ENCODE assay signal across 13 mouse cellular contexts in genomic region chr4:39344401-39345138, GRCm38 (mm10).
DNase-seq lines count a peak whose midpoint lies in the region; ATAC-seq and TF ChIP-seq lines count a peak whose summit lies in the region.
"Had no signal": no experiment of that assay in that cellular context is flagged by ENCODE, and none has a peak within 500 bp of the region (broad histone marks: within the 10 kb centered on the region; RNA-seq: fewer than 3 reads in every experiment).

No protein-coding gene starts in this region.

- no peak overlapping the region for H3K4me2 ChIP-seq in hindbrain, embryonic 12.5 days (replicated peaks)
- H3K4me2 ChIP-seq in midbrain, embryonic 14.5 days (ENCODE audit: low read length), result peak overlapping the region; percentile 28
- H3K4me2 ChIP-seq: heart, embryonic 15.5 days; limb, embryonic 15.5 days had no signal

- H3K27ac ChIP-seq in hindbrain, embryonic 12.5 days, result peak overlapping the region; percentile 49
- H3K27ac ChIP-seq in midbrain, embryonic 14.5 days (replicated peaks; ENCODE audit: low read depth, low read length), result peak overlapping the region; percentile 66
- H3K27ac ChIP-seq: heart, embryonic 15.5 days; kidney, postnatal 0 days; limb, embryonic 15.5 days; macrophage; stomach, postnatal 0 days had no signal

- 50% methylated on average over 6 of the region's 6 CpGs for WGBS in hindbrain, embryonic 12.5 days
- 20% methylated on average over 6 of the region's 6 CpGs for WGBS in midbrain, embryonic 14.5 days
- 79% methylated on average over 6 of the region's 6 CpGs for WGBS in lung, adult 2 months

- no peaks in the 10 kb centered on the region for H3K27me3 ChIP-seq in hindbrain, embryonic 12.5 days
- no peaks in the 10 kb centered on the region for H3K27me3 ChIP-seq in midbrain, embryonic 14.5 days (ENCODE audit: control insufficient read depth, insufficient read depth, low read length)
- H3K27me3 ChIP-seq: heart, embryonic 15.5 days; limb, embryonic 15.5 days had no signal

- no peaks in the 10 kb centered on the region for H3K36me3 ChIP-seq in hindbrain, embryonic 12.5 days
- no peaks in the 10 kb centered on the region for H3K36me3 ChIP-seq in midbrain, embryonic 14.5 days (ENCODE audit: control insufficient read depth, insufficient read depth, low read length)
- H3K36me3 ChIP-seq: heart, embryonic 15.5 days; limb, embryonic 15.5 days had no signal

- peak; percentile 61 for DNase-seq in heart, adult 11 months
- no peak for DNase-seq in heart, postnatal 10 days
- peak; percentile 86 for DNase-seq in cerebellum, adult 8-10 months
- peak; percentile 70 for DNase-seq in midbrain, embryonic 14.5 days
- no peak for DNase-seq in lung, adult 2 months
- DNase-seq in kidney, postnatal 25 days, result no peak
- DNase-seq in urinary bladder, postnatal 36 days (ENCODE audit: low spot score in 2 of 2), result no peak

- no peak for TF ChIP-seq CTCF in lung, adult 2 months (IDR thresholded peaks at IDR 0.05; ENCODE audit: insufficient read depth, low read length)

- no peak overlapping the region for H3K9ac ChIP-seq in hindbrain, embryonic 12.5 days
- no peak overlapping the region for H3K9ac ChIP-seq in midbrain, embryonic 14.5 days (replicated peaks; ENCODE audit: low read length)
- H3K9ac ChIP-seq: heart, embryonic 15.5 days; limb, embryonic 15.5 days had no signal

- ATAC-seq in hindbrain, embryonic 12.5 days (ENCODE audit: low FRiP score), result peak; percentile 91
- peak; percentile 87 for ATAC-seq in midbrain, embryonic 14.5 days (ENCODE audit: low FRiP score, low TSS enrichment)

- intact Hi-C loops in heart, postnatal 10 days (cut with DNase I), result no loop called here

- TF ChIP-seq POLR2A in lung, adult 2 months (IDR thresholded peaks at IDR 0.05; ENCODE audit: borderline replicate concordance, extremely low read depth, low read depth, low read length), result no peak

- no peak overlapping the region for H3K4me3 ChIP-seq in hindbrain, embryonic 12.5 days
- no peak overlapping the region for H3K4me3 ChIP-seq in midbrain, embryonic 14.5 days (replicated peaks; ENCODE audit: low read depth, low read length)
- no peak overlapping the region for H3K4me3 ChIP-seq in lung, adult 2 months (replicated peaks; ENCODE audit: extremely low read depth, low read depth, low read length)
- H3K4me3 ChIP-seq: heart, embryonic 15.5 days; limb, embryonic 15.5 days had no signal

- H3K4me1 ChIP-seq in hindbrain, embryonic 12.5 days, result peaks cover 2% of the 10 kb centered on the region; the same call in 1 of the 2 replicates
- peaks cover 6% of the 10 kb centered on the region; the same call in 1 of the 2 replicates for H3K4me1 ChIP-seq in midbrain, embryonic 14.5 days (ENCODE audit: control insufficient read depth, insufficient read depth, low read length)
- H3K4me1 ChIP-seq in lung, adult 2 months (ENCODE audit: control insufficient read depth, insufficient read depth, low read length), result no peaks in the 10 kb centered on the region
- H3K4me1 ChIP-seq: heart, embryonic 15.5 days; limb, embryonic 15.5 days had no signal

- no peaks in the 10 kb centered on the region for H3K9me3 ChIP-seq in hindbrain, embryonic 12.5 days (replicated peaks)
- no peaks in the 10 kb centered on the region for H3K9me3 ChIP-seq in midbrain, embryonic 14.5 days (ENCODE audit: control insufficient read depth, low read length)
- H3K9me3 ChIP-seq: heart, embryonic 15.5 days; limb, embryonic 15.5 days had no signal

Comparison
In these comparisons a context has a peak if more than half of its experiments do, and no peak if none do; other contexts are left out.
1. DNase-seq: peak in heart, adult 11 months (single experiment), cerebellum, adult 8-10 months (single experiment) and midbrain, embryonic 14.5 days (single experiment); none in heart, postnatal 10 days (0 of 2), lung, adult 2 months (single experiment), kidney, postnatal 25 days (0 of 2) and urinary bladder, postnatal 36 days (0 of 2).